Mouse (Mus musculus): Measurements from ENCODE around the gene 2510002D24Rik. TPM values are rescaled to one million over a fixed set of nuclear protein-coding genes. Genes with fewer than 3 reads are reported as not detected.

The 2510002D24Rik gene
- polyA plus RNA-seq, 1 experiment, result 15.5 TPM

GRCm38 (mm10) chr16:18884044-18884443, 47.7 kb downstream of the 2510002D24Rik start:
- Histone ChIP-seq H3K4me1 (ENCODE audit: control insufficient read depth, insufficient read depth, low read length) (peaks cover 22% of the 10 kb centered on the region), H3K27ac (ENCODE audit: insufficient read depth, low read depth, low read length) (no peak overlapping the region), H3K4me3 (ENCODE audit: insufficient read depth, low read length) (no peak overlapping the region)
- TF ChIP-seq CTCF (IDR thresholded peaks at IDR 0.05; ENCODE audit: low read depth, low read length), result no peak
- no peak for TF ChIP-seq POLR2A (IDR thresholded peaks at IDR 0.05; ENCODE audit: borderline replicate concordance, low read depth, low read length)

Other genes with a start within 250 kb of the 2510002D24Rik start
- gene Tbx1, start 245.9 kb upstream of the 2510002D24Rik start, polyA plus RNA-seq (2012; ENCODE audit: insufficient read depth, insufficient read length, missing spikeins), result not detected in 2 replicates
- gene Gp1bb, start 214.2 kb upstream of the 2510002D24Rik start, polyA plus RNA-seq (2012; ENCODE audit: insufficient read depth, insufficient read length, missing spikeins), result not detected in 2 replicates
- gene Gm49601, start 210.2 kb upstream of the 2510002D24Rik start, polyA plus RNA-seq (2012; ENCODE audit: insufficient read depth, insufficient read length, missing spikeins), result not detected in 2 replicates
- 0.60 and 0.83 TPM in 2 replicates for gene Sept5, start 206.6 kb upstream of the 2510002D24Rik start, polyA plus RNA-seq (2012; ENCODE audit: insufficient read depth, insufficient read length, missing spikeins)
- gene Cldn5, start 59.7 kb upstream of the 2510002D24Rik start, polyA plus RNA-seq (2012; ENCODE audit: insufficient read depth, insufficient read length, missing spikeins), result not detected in 2 replicates
- gene Ufd1, start 24.8 kb upstream of the 2510002D24Rik start, polyA plus RNA-seq (2012; ENCODE audit: insufficient read depth, insufficient read length, missing spikeins), result 46.6 and 61.5 TPM in 2 replicates
- 7.7 and 9.7 TPM in 2 replicates for gene Cdc45, start 24.6 kb upstream of the 2510002D24Rik start, polyA plus RNA-seq (2012; ENCODE audit: insufficient read depth, insufficient read length, missing spikeins)
- not detected in 2 replicates for gene Gm28539, start within 50 bp of the 2510002D24Rik start, polyA plus RNA-seq (2012; ENCODE audit: insufficient read depth, insufficient read length, missing spikeins)
- gene Mrpl40, start 40.3 kb downstream of the 2510002D24Rik start, polyA plus RNA-seq (2012; ENCODE audit: insufficient read depth, insufficient read length, missing spikeins), result 50.2 and 50.6 TPM in 2 replicates
- 20.1 and 23.8 TPM in 2 replicates for gene Hira, start 40.5 kb downstream of the 2510002D24Rik start, polyA plus RNA-seq (2012; ENCODE audit: insufficient read depth, insufficient read length, missing spikeins)

All from bone marrow macrophage, adult 2 months (primary cell).